Mouse (Mus musculus): ENCODE data around the gene Galntl6. TPM values are rescaled to one million over a fixed set of nuclear protein-coding genes. Genes with fewer than 3 reads are reported as not detected.
A peak's percentile ranks its signal among the peaks of the same experiment; 100 is the strongest.

Galntl6 gene
- polyA plus RNA-seq, 1 experiment from 2014 or later: 1.2 TPM

DNA sequence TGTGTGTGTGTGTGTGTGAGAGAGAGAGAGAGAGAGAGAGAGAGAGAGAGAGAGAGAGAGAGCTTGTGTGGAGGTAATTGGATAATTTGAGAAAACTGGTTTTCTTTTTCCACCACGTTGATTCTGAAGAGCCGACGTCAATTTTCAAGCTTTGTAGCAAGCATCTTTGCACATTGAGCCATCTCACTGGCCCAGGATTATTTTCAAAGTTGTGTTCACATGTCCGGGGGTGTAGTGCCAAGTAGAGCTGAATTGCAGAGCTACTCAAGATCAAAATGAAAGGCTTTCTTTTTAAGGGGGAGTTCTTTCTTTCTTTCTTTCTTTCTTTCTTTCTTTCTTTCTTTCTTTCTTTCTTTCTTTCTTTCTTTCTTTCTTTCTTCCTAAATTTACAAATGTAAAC is 1022.3 kb downstream of the Galntl6 start:
- no peaks in the 10 kb centered on the region for H3K4me1 ChIP-seq (ENCODE audit: control insufficient read depth, insufficient read depth, low read length)
- 62% methylated on average over 4 of the region's 4 CpGs for WGBS
- peaks cover 16% of the 10 kb centered on the region for H3K9me3 ChIP-seq (ENCODE audit: control insufficient read depth, low read length)
- H3K9ac ChIP-seq (ENCODE audit: low read depth, low read length): no peak overlapping the region
- no peaks in the 10 kb centered on the region for H3K27me3 ChIP-seq (replicated peaks; ENCODE audit: control insufficient read depth, insufficient read depth, low read length)
- H3K36me3 ChIP-seq (ENCODE audit: control insufficient read depth, insufficient read depth, low read length): no peaks in the 10 kb centered on the region
- no peak overlapping the region for H3K4me3 ChIP-seq (ENCODE audit: low read depth, low read length)
- H3K27ac ChIP-seq (replicated peaks; ENCODE audit: low read depth, low read length): no peak overlapping the region
- ATAC-seq (ENCODE audit: low read depth) (no peak), DNase-seq (ENCODE audit: low spot score) (no peak)
- H3K4me2 ChIP-seq (ENCODE audit: low read depth, low read length): no peak overlapping the region

DNA sequence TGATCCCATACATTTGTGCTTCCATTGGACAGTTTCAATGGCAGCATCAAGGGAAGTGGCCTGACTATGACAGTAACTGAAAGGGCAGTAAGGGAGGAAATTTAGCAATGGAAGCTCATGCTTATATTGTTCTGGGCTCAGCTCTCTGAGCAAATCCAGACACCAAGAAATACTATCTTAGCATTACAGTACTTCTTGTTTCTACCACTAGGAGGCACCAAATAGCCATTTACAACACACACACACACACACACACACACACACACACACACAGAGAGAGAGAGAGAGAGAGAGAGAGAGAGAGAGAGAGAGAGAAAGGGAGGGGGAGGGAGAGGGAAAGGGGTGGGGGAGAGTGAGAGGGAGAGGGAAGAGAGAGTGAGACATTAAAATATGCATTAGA is 1023.6 kb downstream of the Galntl6 start:
- Histone ChIP-seq H3K36me3 (ENCODE audit: control insufficient read depth, insufficient read depth, low read length) (no peaks in the 10 kb centered on the region), H3K4me1 (ENCODE audit: control insufficient read depth, insufficient read depth, low read length) (no peaks in the 10 kb centered on the region), H3K9ac (ENCODE audit: low read depth, low read length) (no peak overlapping the region), H3K4me2 (ENCODE audit: low read depth, low read length) (no peak overlapping the region), H3K9me3 (ENCODE audit: control insufficient read depth, low read length) (peaks cover 16% of the 10 kb centered on the region), H3K4me3 (ENCODE audit: low read depth, low read length) (no peak overlapping the region), H3K27me3 (replicated peaks; ENCODE audit: control insufficient read depth, insufficient read depth, low read length) (no peaks in the 10 kb centered on the region), H3K27ac (replicated peaks; ENCODE audit: low read depth, low read length) (no peak overlapping the region)
- no peak for DNase-seq (ENCODE audit: low spot score)
- no peak for ATAC-seq (ENCODE audit: low read depth)

DNA sequence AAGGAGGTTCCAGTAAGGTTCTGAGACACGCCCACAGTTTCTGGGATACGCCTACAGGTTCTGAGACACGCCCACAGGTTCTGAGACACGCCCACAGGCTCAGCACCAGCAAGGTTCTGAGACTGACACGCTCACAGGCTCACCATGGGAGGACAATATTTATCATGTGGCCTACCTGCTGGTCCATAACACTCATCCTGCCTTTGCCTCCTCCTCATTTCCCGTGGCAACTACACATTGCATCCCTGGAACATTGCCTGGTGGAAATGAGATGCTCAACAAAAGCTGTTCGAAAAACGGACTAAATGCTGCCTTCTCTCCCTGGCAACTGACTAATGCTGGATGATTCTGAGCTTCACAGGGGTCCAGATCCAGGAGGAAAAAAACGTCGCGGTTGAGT is 1033.0 kb downstream of the Galntl6 start:
- Histone ChIP-seq H3K27me3 (replicated peaks; ENCODE audit: control insufficient read depth, insufficient read depth, low read length) (no peaks in the 10 kb centered on the region), H3K4me1 (ENCODE audit: control insufficient read depth, insufficient read depth, low read length) (no peaks in the 10 kb centered on the region), H3K36me3 (ENCODE audit: control insufficient read depth, insufficient read depth, low read length) (no peaks in the 10 kb centered on the region), H3K4me2 (ENCODE audit: low read depth, low read length) (no peak overlapping the region), H3K9me3 (ENCODE audit: control insufficient read depth, low read length) (no peaks in the 10 kb centered on the region), H3K4me3 (ENCODE audit: low read depth, low read length) (no peak overlapping the region), H3K9ac (ENCODE audit: low read depth, low read length) (no peak overlapping the region), H3K27ac (replicated peaks; ENCODE audit: low read depth, low read length) (no peak overlapping the region)
- WGBS: 67% methylated on average over 11 of the region's 11 CpGs
- ATAC-seq (ENCODE audit: low read depth) (no peak), DNase-seq (ENCODE audit: low spot score) (no peak)

DNA sequence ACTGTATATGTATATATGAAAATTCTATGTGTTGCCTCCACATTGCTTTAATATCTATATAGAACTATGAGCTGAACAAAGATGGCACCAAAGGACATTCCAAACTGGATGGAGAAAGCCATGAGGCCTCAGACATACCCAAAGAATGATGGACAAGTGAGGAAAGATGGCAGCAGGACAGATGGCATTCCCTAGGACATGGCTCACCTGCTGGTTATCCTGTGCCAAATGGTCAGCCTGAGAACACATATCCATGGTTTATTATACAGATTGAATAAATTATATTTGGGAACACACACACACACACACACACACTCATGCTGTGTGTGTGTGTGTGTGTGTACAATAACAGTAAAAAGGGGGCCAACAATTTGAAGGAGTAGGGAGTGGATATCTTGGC is 1063.4 kb downstream of the Galntl6 start:
- Histone ChIP-seq H3K4me2 (ENCODE audit: low read depth, low read length) (no peak overlapping the region), H3K36me3 (ENCODE audit: control insufficient read depth, insufficient read depth, low read length) (no peaks in the 10 kb centered on the region), H3K4me1 (ENCODE audit: control insufficient read depth, insufficient read depth, low read length) (no peaks in the 10 kb centered on the region), H3K27me3 (replicated peaks; ENCODE audit: control insufficient read depth, insufficient read depth, low read length) (no peaks in the 10 kb centered on the region), H3K4me3 (ENCODE audit: low read depth, low read length) (no peak overlapping the region), H3K27ac (replicated peaks; ENCODE audit: low read depth, low read length) (no peak overlapping the region), H3K9ac (ENCODE audit: low read depth, low read length) (no peak overlapping the region), H3K9me3 (ENCODE audit: control insufficient read depth, low read length) (no peaks in the 10 kb centered on the region)
- ATAC-seq (ENCODE audit: low read depth): no peak
- DNase-seq (ENCODE audit: low spot score): no peak

DNA sequence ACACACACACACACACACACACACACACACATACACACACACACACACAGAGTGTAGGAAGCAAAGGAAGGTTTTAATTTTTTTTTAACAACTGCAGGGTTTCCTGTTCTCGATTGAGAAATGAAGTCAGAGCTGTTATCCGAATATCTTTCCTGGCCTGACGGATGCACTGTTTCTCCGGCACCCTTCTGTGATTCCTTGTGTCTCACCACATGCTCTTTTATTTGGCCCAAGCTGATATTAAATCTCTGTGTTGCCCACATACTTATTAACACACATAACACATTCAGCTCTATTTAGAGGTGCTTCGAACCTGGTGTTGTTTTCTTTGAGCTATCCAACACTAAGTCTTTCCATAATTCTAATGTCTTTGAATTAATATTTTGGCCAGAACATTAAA is 1069.0 kb downstream of the Galntl6 start:
- Histone ChIP-seq H3K4me1 (ENCODE audit: control insufficient read depth, insufficient read depth, low read length) (no peaks in the 10 kb centered on the region), H3K4me3 (ENCODE audit: low read depth, low read length) (no peak overlapping the region), H3K9ac (ENCODE audit: low read depth, low read length) (no peak overlapping the region), H3K27ac (replicated peaks; ENCODE audit: low read depth, low read length) (no peak overlapping the region), H3K36me3 (ENCODE audit: control insufficient read depth, insufficient read depth, low read length) (no peaks in the 10 kb centered on the region), H3K4me2 (ENCODE audit: low read depth, low read length) (no peak overlapping the region), H3K27me3 (replicated peaks; ENCODE audit: control insufficient read depth, insufficient read depth, low read length) (no peaks in the 10 kb centered on the region), H3K9me3 (ENCODE audit: control insufficient read depth, low read length) (no peaks in the 10 kb centered on the region)
- ATAC-seq (ENCODE audit: low read depth): no peak
- DNase-seq (ENCODE audit: low spot score): no peak
- WGBS: 48% methylated on average over 5 of the region's 5 CpGs

DNA sequence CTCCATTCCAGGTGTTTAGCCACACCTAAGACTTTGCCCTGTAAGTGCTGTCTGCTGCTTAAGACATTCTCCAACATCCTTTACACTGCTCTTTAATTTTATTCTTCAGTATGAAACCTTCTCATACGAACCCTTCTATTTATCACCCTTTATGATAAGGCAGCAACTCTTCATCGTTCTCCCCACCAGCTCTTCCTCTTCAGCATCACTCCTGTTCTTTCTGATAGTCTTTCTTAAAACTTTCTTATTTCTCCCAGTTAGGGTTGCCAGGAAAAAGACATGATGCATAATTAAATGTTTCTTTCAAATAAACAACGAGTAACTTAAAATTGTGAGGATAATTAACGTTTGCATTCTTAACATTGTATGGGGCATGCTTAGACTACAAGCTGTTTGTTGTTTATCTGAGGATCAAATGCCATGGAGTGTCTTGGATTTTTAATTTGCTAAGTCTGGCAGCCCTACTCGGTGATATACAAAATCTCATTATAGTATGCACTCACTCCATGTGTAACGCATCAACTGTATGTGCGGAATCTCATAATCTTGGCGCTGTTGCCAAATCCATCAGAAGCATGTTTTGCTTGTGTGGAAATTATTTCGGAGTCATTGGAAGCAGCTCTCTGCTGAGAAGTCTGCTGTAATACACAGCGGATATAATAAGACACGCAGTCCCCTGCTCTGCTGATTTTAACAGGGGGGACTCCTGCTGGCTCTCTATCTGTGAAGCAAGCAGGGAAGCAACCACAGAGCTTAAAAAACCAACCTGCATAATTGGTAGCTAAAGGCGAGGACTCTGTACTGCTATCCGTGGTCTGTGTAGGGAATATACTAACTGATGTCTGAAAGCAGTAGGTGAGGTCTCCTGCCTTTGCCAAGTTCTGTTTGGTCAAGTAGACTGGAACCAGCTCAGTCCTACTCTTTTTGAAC is 1069.7 kb downstream of the Galntl6 start:
- DNase-seq (ENCODE audit: low spot score): peak; percentile 75

DNA sequence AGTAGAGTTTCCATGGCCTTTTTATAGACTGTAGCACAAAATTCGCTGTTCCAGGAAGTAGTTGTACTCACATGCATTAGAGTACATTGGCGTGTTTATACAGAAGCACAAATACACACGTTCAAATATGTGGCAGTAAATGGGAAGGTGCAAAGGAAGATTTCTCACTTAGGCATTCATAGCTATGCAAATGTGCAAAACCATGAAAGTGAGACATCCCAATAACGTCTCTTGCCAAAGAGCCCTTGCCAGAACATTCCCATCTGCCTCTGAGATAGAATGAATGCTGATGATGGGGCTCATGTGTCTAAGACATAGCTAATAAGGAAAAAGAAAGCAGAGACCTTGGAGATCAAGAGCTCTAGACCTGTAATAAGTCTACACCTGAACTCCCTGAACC is 1071.0 kb downstream of the Galntl6 start:
- no peaks in the 10 kb centered on the region for H3K4me1 ChIP-seq (ENCODE audit: control insufficient read depth, insufficient read depth, low read length)
- no peaks in the 10 kb centered on the region for H3K36me3 ChIP-seq (ENCODE audit: control insufficient read depth, insufficient read depth, low read length)
- DNase-seq (ENCODE audit: low spot score) (no peak), ATAC-seq (ENCODE audit: low read depth) (no peak)
- no peak overlapping the region for H3K4me3 ChIP-seq (ENCODE audit: low read depth, low read length)
- H3K4me2 ChIP-seq (ENCODE audit: low read depth, low read length): no peak overlapping the region
- no peaks in the 10 kb centered on the region for H3K27me3 ChIP-seq (replicated peaks; ENCODE audit: control insufficient read depth, insufficient read depth, low read length)
- H3K27ac ChIP-seq (replicated peaks; ENCODE audit: low read depth, low read length): no peak overlapping the region
- no peaks in the 10 kb centered on the region for H3K9me3 ChIP-seq (ENCODE audit: control insufficient read depth, low read length)
- H3K9ac ChIP-seq (ENCODE audit: low read depth, low read length): no peak overlapping the region
- WGBS: 84% methylated on average over 4 of the region's 4 CpGs

More for the DNA sequence above, 1069.7 kb downstream of the Galntl6 start:
- Histone ChIP-seq H3K36me3 (ENCODE audit: control insufficient read depth, insufficient read depth, low read length) (no peaks in the 10 kb centered on the region), H3K9me3 (ENCODE audit: control insufficient read depth, low read length) (no peaks in the 10 kb centered on the region), H3K4me2 (ENCODE audit: low read depth, low read length) (no peak overlapping the region), H3K4me3 (ENCODE audit: low read depth, low read length) (no peak overlapping the region), H3K9ac (ENCODE audit: low read depth, low read length) (no peak overlapping the region), H3K27ac (replicated peaks; ENCODE audit: low read depth, low read length) (no peak overlapping the region), H3K4me1 (ENCODE audit: control insufficient read depth, insufficient read depth, low read length) (no peaks in the 10 kb centered on the region), H3K27me3 (replicated peaks; ENCODE audit: control insufficient read depth, insufficient read depth, low read length) (no peaks in the 10 kb centered on the region)
- ATAC-seq (ENCODE audit: low read depth): no peak
- 59% methylated on average over 13 of the region's 13 CpGs for WGBS

DNA sequence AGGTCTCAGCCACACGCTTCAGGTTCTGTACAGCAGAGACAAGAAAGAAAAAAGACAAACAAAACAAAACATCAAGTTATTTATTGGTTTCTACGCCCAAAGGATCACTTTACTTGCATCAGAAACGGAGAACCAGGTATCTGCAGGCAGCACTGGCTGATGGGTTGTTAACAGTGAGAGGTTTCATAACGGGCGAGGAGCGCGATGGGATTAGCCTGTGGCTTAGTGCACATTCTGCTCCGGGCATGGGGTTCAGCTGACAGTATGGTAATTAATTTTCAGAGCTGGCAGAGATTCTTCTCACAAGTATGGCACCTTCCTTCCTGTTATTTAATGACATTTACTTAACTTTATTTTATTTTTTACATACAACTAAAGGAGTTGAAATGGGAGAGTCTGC is 1075.1 kb downstream of the Galntl6 start:
- Histone ChIP-seq H3K9ac (ENCODE audit: low read depth, low read length) (no peak overlapping the region), H3K27me3 (replicated peaks; ENCODE audit: control insufficient read depth, insufficient read depth, low read length) (no peaks in the 10 kb centered on the region), H3K4me2 (ENCODE audit: low read depth, low read length) (peak overlapping the region; percentile 42), H3K27ac (replicated peaks; ENCODE audit: low read depth, low read length) (no peak overlapping the region), H3K36me3 (ENCODE audit: control insufficient read depth, insufficient read depth, low read length) (no peaks in the 10 kb centered on the region), H3K4me3 (ENCODE audit: low read depth, low read length) (0 out of 2 replicates have a peak overlapping the region, but pooled peaks have one; percentile 0), H3K4me1 (ENCODE audit: control insufficient read depth, insufficient read depth, low read length) (no peaks in the 10 kb centered on the region), H3K9me3 (ENCODE audit: control insufficient read depth, low read length) (no peaks in the 10 kb centered on the region)
- ATAC-seq (ENCODE audit: low read depth) (no peak), DNase-seq (ENCODE audit: low spot score) (no peak)
- WGBS: 57% methylated on average over 8 of the region's 8 CpGs

DNA sequence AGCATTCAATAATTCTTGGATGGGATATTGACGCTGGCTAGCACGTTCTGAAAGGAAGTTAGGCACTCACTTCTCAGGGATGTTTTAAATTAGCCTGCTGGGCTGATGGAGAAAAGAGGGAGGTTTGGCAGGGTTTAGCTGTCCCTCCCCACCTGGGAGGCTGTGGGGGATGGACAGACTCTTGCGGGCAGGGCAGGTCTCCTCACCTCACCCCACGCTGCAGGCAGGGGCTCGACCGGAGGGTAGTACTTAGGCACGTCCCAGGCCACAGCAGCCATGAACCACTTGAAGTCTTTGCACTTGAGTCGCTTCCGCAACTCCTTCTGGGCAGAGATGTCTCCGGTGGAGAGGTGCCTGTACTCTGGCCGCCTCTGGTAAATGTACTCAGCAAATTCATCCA is 1075.5 kb downstream of the Galntl6 start:
- H3K4me2 ChIP-seq (ENCODE audit: low read depth, low read length): peak overlapping the region; percentile 42
- H3K36me3 ChIP-seq (ENCODE audit: control insufficient read depth, insufficient read depth, low read length): no peaks in the 10 kb centered on the region
- ATAC-seq (ENCODE audit: low read depth) (no peak), DNase-seq (ENCODE audit: low spot score) (peak; percentile 25)
- H3K4me1 ChIP-seq (ENCODE audit: control insufficient read depth, insufficient read depth, low read length): no peaks in the 10 kb centered on the region
- 0 out of 2 replicates have a peak overlapping the region, but pooled peaks have one; percentile 0 for H3K4me3 ChIP-seq (ENCODE audit: low read depth, low read length)
- H3K9ac ChIP-seq (ENCODE audit: low read depth, low read length): no peak overlapping the region
- 34% methylated on average over 11 of the region's 11 CpGs for WGBS
- no peaks in the 10 kb centered on the region for H3K9me3 ChIP-seq (ENCODE audit: control insufficient read depth, low read length)
- no peaks in the 10 kb centered on the region for H3K27me3 ChIP-seq (replicated peaks; ENCODE audit: control insufficient read depth, insufficient read depth, low read length)
- H3K27ac ChIP-seq (replicated peaks; ENCODE audit: low read depth, low read length): no peak overlapping the region
